Mouse (Mus musculus) cerebellum, adult 18-20 months (tissue): ENCODE results near the gene Mdm4.
"Not testable (repeated sequence)": the region's sequence is repeated elsewhere in the genome, so short reads cannot be mapped to it uniquely, and the experiment has no call there.

Experiments
- DNase-seq, 2 experiments: peaks; one replicate each; pipeline ENCODE4 v3.0.0; 2021

The Mdm4 gene

DNA sequence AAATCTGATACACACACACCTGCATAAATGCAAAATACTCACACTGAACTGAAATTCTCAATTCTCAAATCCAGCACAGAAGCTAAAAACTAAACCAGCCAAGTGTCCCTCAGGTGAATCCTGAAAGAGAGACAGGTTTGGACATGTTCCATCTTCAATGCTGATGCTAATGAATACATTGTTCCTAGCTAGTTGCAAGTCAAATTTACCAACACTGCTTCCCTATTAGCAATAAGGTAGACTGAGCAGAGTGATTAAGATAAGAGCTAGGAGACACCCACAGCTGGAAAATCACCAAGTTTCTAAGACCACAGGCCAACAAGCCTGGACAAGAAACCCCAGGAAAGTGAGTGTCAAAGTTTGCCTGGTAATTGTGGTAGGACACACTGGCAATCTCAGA, 11.0 kb downstream of the Mdm4 start:
- DNase-seq = no peak

DNA sequence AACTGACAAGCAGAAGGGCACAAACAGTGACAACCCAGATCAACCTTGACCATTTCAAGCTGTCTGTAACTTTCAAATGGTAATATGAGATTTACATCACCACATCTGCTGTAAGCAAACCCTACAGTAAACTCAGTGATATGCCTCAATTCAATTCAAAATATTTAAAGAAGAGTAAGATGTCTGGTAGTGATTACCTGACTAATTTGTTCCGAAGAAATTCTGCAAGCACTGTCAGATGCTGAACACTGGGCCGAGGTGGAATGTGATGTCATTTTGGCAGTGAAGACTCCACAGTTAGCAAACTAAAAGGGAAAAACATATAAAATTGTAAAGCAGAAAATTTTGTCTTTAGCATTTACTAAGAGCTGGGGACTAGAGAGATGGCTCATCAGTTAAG, 11.8 kb downstream of the Mdm4 start:
- DNase-seq = no peak

- DNase-seq = no peak
Measured at GRCm38 (mm10) chr1:133016775-133017428, 13.5 kb downstream of the Mdm4 start.

- DNase-seq = no peak
Measured at GRCm38 (mm10) chr1:133014196-133014595, 16.2 kb downstream of the Mdm4 start.

GRCm38 (mm10) chr1:133013331-133013730, 17.0 kb downstream of the Mdm4 start:
- DNase-seq = no peak

- DNase-seq = no peak
Measured at GRCm38 (mm10) chr1:133011955-133012841, 18.2 kb downstream of the Mdm4 start.

DNA sequence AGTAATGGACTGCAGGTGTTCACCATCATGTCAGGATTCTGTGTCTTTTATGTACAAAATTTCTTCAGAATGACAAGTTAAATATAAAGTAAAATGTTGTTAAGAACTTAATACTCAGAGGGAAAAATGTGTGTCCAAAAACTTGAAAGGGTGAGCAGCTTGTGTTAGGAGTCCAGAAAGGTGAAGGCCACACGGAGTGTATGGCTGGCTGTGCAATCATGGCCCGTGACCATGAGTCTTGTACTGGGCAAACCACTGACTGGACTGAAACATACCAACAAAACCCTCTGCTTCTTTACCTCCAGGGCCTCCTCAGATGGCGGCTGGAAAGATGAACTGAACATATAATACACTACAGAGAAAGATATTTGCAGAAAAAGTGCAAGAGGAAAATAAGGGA, 23.8 kb downstream of the Mdm4 start:
- DNase-seq = no peak

DNA sequence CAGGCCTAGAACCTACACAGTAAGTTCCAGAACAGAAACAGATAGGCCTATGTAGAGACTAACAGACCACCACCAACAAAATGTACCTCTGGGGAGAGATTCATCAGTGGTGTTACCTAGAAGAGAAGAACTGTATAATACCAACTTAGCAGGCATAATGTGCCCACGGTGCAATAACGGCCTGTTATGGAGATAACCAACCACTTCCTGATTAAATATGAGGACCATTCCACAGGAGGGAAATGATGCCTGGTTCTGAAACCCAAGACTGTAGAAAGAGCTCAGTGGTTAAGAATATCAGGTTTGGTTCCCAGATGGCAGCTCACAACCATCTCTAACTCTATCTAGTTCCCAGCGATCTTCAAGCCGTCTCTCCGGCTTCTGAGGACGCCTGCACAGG, 30.0 kb downstream of the Mdm4 start:
- DNase-seq = no peak

DNA sequence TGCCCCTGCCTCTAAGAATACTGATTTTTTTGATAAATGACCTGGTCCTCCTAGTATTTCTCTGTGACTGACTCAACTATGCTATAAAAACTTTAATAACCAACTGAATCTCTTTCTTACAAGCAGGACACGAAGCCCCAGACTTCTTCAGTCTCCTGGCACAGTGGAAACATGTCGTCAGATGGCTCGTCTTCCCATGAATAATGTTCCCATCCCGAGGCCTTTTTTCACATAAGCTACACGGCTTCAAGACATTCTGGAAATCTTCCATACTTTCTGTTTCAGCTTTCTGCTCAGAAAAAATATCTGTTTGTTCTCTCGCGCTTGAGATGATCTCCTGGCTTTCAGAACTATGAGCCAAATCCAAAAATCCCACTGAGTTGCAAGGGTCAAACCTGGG, 38.8 kb downstream of the Mdm4 start:
- DNase-seq = no peak

GRCm38 (mm10) chr1:132990733-132991132, 39.6 kb downstream of the Mdm4 start:
- no peak for DNase-seq

GRCm38 (mm10) chr1:132988556-132989459, 41.6 kb downstream of the Mdm4 start:
- DNase-seq = not testable (repeated sequence)

DNA sequence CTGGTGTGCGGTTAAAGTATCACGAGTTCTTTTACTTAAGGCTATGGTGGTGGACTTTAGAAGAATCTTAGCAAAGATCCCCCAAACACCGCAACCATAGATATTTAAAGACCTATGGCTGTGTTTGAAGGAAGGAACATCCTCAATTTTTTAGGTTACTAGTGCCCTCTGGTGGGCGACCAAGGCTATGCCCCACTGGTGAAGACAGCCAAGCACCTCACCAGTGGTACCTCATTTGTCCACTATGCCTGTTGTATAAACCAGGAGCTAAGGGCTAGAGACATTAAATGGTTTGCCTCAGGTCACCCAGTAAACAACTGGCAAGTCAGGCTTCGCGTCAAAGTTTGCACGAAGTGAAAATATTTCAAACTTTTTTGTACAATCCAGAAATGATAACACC, 47.6 kb downstream of the Mdm4 start:
- DNase-seq = peak; percentile 75 to 76

DNA sequence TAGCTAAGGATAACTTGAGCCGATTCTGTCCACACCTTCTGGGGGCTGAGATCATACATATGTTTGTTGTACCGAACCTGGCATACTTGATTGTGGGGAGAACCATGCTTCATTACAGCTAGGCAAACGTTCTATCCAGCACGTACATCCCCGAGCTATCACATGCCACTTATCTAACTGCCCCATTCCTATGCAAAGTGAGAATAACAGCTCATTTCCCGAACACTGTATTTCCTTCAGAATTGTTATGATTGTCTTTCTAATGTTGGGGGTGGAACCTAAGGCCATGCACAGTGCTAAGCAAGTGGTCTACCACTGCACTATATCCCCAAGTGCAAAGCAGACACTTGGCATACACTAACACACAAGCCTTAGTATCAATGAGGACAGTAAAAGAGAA, 49.1 kb downstream of the Mdm4 start:
- DNase-seq = no peak

- no peak for DNase-seq
Measured at GRCm38 (mm10) chr1:132977402-132977801, 53.0 kb downstream of the Mdm4 start.

DNA sequence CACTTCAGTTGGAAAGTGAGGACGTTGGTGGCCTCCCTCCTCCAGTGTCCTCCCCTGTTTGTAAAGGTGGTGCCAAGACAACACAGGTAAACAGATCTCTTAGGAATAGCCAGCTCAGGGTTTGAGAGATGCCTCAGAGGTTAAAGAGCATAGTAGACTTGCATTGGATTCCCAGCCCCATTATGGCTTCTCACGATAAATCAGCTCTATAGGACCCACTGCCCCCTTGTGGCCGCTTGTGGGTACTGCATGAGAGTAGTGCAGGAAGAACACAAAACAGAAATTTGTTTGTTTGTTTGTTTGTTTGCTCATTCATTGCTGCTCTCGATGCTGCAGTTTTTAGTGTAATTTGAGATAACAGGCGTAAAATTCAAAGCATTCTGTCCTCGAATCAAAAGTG, 61.7 kb downstream of the Mdm4 start:
- peak; percentile 57 to 75 for DNase-seq

DNA sequence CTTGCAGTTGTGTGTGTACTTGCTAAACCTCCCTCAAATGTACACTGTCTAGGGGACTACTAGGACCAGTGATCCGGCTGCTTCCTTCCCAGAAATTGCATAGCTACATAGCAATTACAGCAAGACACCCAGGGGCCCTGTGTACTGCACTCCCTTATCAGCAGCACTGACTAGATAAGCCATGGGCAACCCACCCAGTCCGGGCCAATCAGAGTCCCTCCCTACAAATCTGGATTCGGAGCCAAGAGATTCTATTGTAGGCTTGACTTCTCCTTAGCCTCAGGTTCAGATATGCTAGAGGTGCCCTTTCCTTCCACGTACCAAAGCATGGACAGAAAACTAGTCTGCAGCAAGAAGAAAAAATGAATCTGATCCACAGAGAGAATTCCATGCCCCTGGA, 65.7 kb downstream of the Mdm4 start:
- DNase-seq = no peak

- no peak for DNase-seq
Measured at GRCm38 (mm10) chr1:132964106-132964505, 66.3 kb downstream of the Mdm4 start.

DNA sequence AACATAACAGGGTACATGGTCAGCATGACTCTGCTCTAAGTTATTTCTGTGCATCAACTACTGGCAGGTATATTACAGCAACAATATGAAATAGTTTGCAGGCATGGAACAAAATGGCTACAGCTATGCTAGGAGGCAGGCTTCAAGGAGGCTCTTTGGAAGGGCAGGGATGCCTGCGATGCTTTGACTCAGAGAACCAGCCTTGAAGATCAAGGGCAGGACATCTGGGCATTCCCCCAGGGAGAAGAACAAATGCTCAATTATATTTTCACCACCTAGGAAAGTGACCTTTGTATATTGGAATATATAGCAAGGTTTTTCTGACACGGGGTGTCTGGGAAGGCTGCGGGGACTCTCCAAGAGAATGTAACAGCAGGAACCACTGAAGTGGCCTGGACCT, 68.6 kb downstream of the Mdm4 start:
- no peak for DNase-seq

DNA sequence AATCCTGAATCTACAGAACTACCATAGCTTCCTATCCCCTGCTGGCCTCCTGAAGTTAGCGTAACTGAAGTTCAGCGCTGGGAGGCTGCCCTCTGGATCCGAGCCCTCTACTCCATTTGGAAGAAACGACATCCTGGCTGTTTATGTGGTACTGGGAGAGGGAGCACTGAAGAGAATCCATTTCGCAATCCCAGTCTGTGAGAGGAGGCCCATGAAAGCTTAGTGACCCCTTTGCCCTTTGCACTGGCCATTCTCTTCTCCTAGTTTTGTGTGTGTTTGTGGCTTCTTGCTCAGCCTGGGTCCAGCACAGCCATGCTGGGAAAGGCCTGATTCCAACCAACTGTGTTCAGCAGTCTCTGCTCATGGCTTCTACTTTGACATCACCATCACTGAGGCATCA, 73.6 kb downstream of the Mdm4 start:
- DNase-seq = no peak

DNA sequence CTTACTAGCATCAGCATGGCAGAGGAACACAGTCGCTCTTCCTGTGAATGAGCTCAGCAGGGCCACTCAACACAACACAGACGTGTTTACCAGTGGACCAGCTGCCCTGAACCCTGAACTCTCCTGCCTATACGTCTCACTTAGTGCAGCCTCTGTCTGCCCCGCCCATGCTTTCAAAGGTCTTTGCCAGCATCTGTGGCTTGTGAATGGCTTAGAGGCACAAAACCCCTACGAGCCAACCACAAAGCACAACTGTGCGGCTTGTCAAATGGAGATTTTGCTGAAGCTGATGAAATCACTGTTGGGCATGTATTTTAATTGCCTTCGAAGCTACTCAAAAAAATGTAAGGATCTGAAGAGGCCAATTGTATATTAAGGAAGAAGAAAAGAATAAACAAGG, 82.5 kb downstream of the Mdm4 start:
- DNase-seq = no peak

DNA sequence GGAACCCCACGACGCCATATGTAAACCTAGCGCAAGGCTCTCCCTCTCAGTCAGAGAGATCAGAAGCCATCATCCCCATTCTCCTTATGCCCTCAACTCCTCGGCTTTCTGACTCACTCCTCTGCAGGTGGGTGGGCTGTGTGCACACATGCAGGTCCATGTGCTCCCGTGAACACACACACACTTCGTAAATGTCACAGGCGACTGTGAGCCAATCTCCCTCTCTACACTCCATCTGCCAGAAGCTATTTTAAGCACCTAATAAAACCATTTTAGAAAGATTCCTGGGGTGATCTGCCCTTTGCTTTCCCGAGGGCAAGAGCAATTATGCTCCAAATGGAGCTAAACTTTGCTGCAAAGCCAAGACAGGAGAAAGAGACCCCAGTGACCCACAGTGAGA, 84.5 kb downstream of the Mdm4 start:
- DNase-seq = peak; percentile 43 to 60

- DNase-seq = peak; percentile 64 to 76
Measured at GRCm38 (mm10) chr1:132938975-132939374, 91.4 kb downstream of the Mdm4 start.

GRCm38 (mm10) chr1:132937296-132938030, 92.9 kb downstream of the Mdm4 start:
- no peak for DNase-seq
